Mouse (Mus musculus): ENCODE measurements at regions not wholly inside any gene's neighbourhood (a gene's known extent, or its start where the extent isn't known, plus 50 kb on each side); places are given as distances from the start of the nearest gene placed in this dataset.

DNA sequence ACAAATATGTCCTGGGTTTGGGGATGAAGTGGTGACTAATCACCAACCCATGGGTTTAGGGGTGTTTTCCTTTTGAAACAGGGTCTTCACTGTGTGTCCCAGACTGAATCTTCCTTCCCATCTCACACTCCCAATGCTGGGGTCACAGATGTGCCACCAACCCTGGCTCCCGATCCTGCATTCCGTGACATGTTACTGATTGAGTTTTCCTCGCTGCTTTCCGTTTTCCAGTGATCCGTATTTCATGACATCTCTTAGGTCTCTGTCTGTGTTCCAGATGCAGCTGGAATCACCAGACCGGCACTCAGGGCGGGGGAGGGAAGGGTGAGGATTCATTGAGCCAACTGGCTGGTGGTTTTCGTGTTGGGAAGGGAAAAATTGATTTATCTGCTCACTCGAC lies 157.1 kb downstream of the Opa1 start:
- Histone ChIP-seq H3K9ac (replicated peaks; ENCODE audit: low read depth) (no peak overlapping the region), H3K4me1 (ENCODE audit: insufficient read depth, low read depth, low read length) (peaks cover 7% of the 10 kb centered on the region; the same call in 1 of the 2 replicates), H3K9me3 (ENCODE audit: low read length) (no peaks in the 10 kb centered on the region), H3K27me3 (replicated peaks; ENCODE audit: insufficient read depth, low read length) (no peaks in the 10 kb centered on the region), H3K4me2 (replicated peaks; ENCODE audit: low read depth, low read length) (no peak overlapping the region), H3K4me3 (ENCODE audit: low read depth, low read length) (no peak overlapping the region), H3K27ac (ENCODE audit: low read length) (no peak overlapping the region), H3K36me3 (ENCODE audit: insufficient read depth, low read length) (no peaks in the 10 kb centered on the region)
- TF ChIP-seq CTCF (IDR thresholded peaks at IDR 0.05) (no peak), EP300 (IDR thresholded peaks at IDR 0.05) (no peak)
- WGBS, result 74% methylated on average over 9 of the region's 9 CpGs
- ATAC-seq (no peak), DNase-seq (ENCODE audit: low spot score) (no peak)

DNA sequence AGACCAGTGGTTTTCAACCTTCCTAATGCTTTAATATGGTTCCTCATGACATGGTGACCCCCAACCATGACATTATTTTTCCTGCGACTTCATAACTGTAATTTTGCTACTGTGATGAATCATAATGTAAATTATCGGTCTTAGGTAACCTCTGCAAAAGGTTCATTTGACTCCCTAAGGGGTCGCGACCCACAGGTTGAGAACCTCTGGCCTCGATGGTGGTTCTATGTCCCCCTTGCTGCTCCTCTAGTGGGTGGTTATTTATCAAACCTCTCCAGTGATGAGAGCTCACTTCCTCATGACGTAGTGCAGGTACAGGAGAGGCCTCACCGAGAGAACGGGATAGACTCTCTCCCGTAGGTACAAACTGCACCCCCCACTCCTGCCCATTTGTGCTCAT lies 158.9 kb downstream of the Opa1 start:
- Histone ChIP-seq H3K4me1 (ENCODE audit: insufficient read depth, low read depth, low read length) (peaks cover 7% of the 10 kb centered on the region; the same call in 1 of the 2 replicates), H3K4me3 (ENCODE audit: low read depth, low read length) (no peak overlapping the region), H3K9me3 (ENCODE audit: low read length) (no peaks in the 10 kb centered on the region), H3K4me2 (replicated peaks; ENCODE audit: low read depth, low read length) (no peak overlapping the region), H3K27ac (ENCODE audit: low read length) (no peak overlapping the region), H3K36me3 (ENCODE audit: insufficient read depth, low read length) (no peaks in the 10 kb centered on the region), H3K27me3 (replicated peaks; ENCODE audit: insufficient read depth, low read length) (no peaks in the 10 kb centered on the region), H3K9ac (replicated peaks; ENCODE audit: low read depth) (no peak overlapping the region)
- ATAC-seq (peak; percentile 26; the same call in 1 of the 2 replicates), DNase-seq (ENCODE audit: low spot score) (peak; percentile 40)
- 63% methylated on average over 9 of the region's 9 CpGs for WGBS
- no peak for TF ChIP-seq EP300 (IDR thresholded peaks at IDR 0.05)
- no peak for TF ChIP-seq CTCF (IDR thresholded peaks at IDR 0.05)

DNA sequence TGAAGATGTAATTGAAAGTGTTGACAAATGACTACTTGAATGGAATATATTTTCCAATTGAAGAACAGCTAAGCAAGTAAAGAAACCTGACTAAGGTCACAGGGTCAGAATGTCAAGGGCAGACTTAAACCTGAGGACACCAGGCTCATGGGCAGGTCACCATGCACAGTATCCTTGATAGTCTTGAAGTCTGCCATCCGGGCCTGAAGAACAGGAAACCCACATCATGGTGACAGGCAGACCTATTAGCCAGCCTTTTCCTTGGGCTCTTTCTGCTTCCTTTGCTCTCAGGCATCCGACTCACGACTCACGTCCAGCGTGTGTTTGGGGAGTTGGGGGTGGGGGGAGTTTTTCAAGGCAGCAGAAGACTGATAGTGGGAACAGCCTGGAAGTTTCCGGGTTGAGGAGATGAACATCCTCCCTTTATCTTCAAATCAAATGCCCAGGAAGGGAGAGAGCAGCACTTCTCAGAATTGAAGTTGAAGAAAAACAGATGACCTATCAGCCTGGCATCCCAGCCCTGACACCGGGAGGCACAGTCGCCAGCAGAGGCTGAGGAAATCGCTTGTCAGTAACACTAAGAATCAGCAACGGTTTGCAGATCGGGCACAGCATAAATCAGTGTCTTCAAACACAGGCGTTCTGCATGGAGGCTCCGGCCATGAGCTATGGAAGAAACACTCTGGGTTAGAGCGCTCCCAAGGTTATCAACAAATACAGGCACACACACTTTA lies 163.5 kb downstream of the Opa1 start:
- no peaks in the 10 kb centered on the region for H3K4me1 ChIP-seq (ENCODE audit: insufficient read depth, low read depth, low read length)
- H3K9ac ChIP-seq (replicated peaks; ENCODE audit: low read depth), result no peak overlapping the region
- no peak overlapping the region for H3K4me2 ChIP-seq (replicated peaks; ENCODE audit: low read depth, low read length)
- TF ChIP-seq CTCF (IDR thresholded peaks at IDR 0.05), result no peak
- peak; percentile 79 for TF ChIP-seq EP300 (IDR thresholded peaks at IDR 0.05)
- peak; percentile 66 for ATAC-seq
- no peaks in the 10 kb centered on the region for H3K27me3 ChIP-seq (replicated peaks; ENCODE audit: insufficient read depth, low read length)
- no peak overlapping the region for H3K27ac ChIP-seq (ENCODE audit: low read length)
- H3K9me3 ChIP-seq (ENCODE audit: low read length), result no peaks in the 10 kb centered on the region
- no peak overlapping the region for H3K4me3 ChIP-seq (ENCODE audit: low read depth, low read length)
- WGBS, result 13% methylated on average over 14 of the region's 14 CpGs
- H3K36me3 ChIP-seq (ENCODE audit: insufficient read depth, low read length), result no peaks in the 10 kb centered on the region
- peak; percentile 37 for DNase-seq (ENCODE audit: low spot score)

DNA sequence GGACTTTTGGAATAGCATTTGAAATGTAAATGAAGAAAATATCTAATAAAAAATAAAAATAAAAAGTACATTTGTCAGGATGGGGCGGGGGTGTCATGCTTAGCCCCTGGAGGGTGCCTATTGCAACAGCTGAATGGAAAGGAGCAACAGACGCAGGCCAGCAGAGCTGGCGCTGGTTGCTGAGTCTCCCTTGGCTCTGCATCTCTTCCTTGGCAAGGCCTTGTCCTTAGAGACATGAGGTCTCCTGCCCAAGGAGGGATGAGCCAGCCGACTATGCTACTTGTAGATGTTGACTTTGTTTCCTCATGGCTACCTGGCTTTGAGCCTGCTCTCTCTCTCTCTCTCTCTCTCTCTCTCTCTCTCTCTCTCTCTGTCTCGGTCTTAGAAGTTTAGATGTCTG lies 166.4 kb downstream of the Opa1 start:
- 75% methylated on average over 5 of the region's 5 CpGs for WGBS
- Histone ChIP-seq H3K4me2 (replicated peaks; ENCODE audit: low read depth, low read length) (no peak overlapping the region), H3K4me1 (ENCODE audit: insufficient read depth, low read depth, low read length) (no peaks in the 10 kb centered on the region), H3K27me3 (replicated peaks; ENCODE audit: insufficient read depth, low read length) (no peaks in the 10 kb centered on the region), H3K4me3 (ENCODE audit: low read depth, low read length) (no peak overlapping the region), H3K9ac (replicated peaks; ENCODE audit: low read depth) (no peak overlapping the region), H3K9me3 (ENCODE audit: low read length) (no peaks in the 10 kb centered on the region), H3K36me3 (ENCODE audit: insufficient read depth, low read length) (no peaks in the 10 kb centered on the region), H3K27ac (ENCODE audit: low read length) (no peak overlapping the region)
- TF ChIP-seq EP300 (IDR thresholded peaks at IDR 0.05) (no peak), CTCF (IDR thresholded peaks at IDR 0.05) (no peak)
- DNase-seq (ENCODE audit: low spot score) (no peak), ATAC-seq (no peak)

DNA sequence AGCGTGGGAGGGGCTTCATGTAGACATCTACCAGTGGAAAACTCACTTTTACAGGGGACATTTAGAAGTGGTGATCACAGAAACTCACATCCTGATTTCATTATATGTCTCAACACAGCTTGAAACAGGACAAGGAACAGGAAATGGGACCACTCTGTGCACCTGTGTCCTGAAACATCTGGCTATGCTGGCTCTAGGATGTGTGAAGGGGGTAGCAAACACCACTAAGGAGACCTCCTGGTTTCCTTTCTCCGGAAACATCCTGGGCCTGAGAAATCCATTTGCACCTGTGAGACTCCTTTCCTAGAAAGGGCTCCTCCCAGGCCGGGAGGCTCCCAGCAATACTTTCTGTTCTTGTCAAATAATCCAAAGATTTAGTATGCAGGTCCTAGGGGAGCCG lies 167.1 kb downstream of the Opa1 start:
- no peak overlapping the region for H3K4me2 ChIP-seq (replicated peaks; ENCODE audit: low read depth, low read length)
- WGBS, result 67% methylated on average over 4 of the region's 4 CpGs
- H3K9me3 ChIP-seq (ENCODE audit: low read length), result no peaks in the 10 kb centered on the region
- no peaks in the 10 kb centered on the region for H3K4me1 ChIP-seq (ENCODE audit: insufficient read depth, low read depth, low read length)
- no peak for TF ChIP-seq EP300 (IDR thresholded peaks at IDR 0.05)
- no peak for TF ChIP-seq CTCF (IDR thresholded peaks at IDR 0.05)
- ATAC-seq (no peak), DNase-seq (ENCODE audit: low spot score) (no peak)
- no peak overlapping the region for H3K27ac ChIP-seq (ENCODE audit: low read length)
- H3K9ac ChIP-seq (replicated peaks; ENCODE audit: low read depth), result no peak overlapping the region
- H3K27me3 ChIP-seq (replicated peaks; ENCODE audit: insufficient read depth, low read length), result no peaks in the 10 kb centered on the region
- H3K4me3 ChIP-seq (ENCODE audit: low read depth, low read length), result no peak overlapping the region
- no peaks in the 10 kb centered on the region for H3K36me3 ChIP-seq (ENCODE audit: insufficient read depth, low read length)

DNA sequence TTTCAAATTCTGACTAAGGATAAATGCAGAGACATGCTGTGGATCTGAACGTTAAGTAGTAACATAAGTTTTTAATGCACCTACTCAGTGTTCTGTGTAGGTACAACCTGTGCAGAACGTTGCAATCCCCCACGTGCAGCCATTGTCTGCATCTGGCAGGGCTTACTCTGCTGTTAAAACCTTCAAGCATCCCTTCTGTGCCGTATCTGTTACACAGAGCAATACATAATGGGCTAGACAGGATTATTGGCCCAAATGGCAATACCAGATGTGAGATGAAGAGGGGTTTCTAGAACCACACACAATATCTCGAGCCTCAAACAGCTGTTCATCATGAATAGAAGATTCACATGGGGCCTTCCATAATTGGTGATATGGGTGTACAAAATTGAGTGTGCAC lies 170.0 kb downstream of the Opa1 start:
- no peak overlapping the region for H3K9ac ChIP-seq (replicated peaks; ENCODE audit: low read depth)
- H3K4me2 ChIP-seq (replicated peaks; ENCODE audit: low read depth, low read length), result no peak overlapping the region
- no peaks in the 10 kb centered on the region for H3K4me1 ChIP-seq (ENCODE audit: insufficient read depth, low read depth, low read length)
- no peaks in the 10 kb centered on the region for H3K9me3 ChIP-seq (ENCODE audit: low read length)
- no peaks in the 10 kb centered on the region for H3K27me3 ChIP-seq (replicated peaks; ENCODE audit: insufficient read depth, low read length)
- no peak for ATAC-seq
- no peak overlapping the region for H3K4me3 ChIP-seq (ENCODE audit: low read depth, low read length)
- WGBS, result 79% methylated on average over 5 of the region's 5 CpGs
- TF ChIP-seq EP300 (IDR thresholded peaks at IDR 0.05) (no peak), CTCF (IDR thresholded peaks at IDR 0.05) (no peak)
- H3K36me3 ChIP-seq (ENCODE audit: insufficient read depth, low read length), result no peaks in the 10 kb centered on the region
- no peak overlapping the region for H3K27ac ChIP-seq (ENCODE audit: low read length)
- DNase-seq (ENCODE audit: low spot score), result no peak
